Mouse (Mus musculus): ENCODE measurements around the gene Nop53. TPM values are rescaled to one million over a fixed set of nuclear protein-coding genes. Genes with fewer than 3 reads are reported as not detected.

Nop53 gene
- total RNA-seq, 2 experiments from 2014 or later, result 86.8 to 101 TPM

DNA sequence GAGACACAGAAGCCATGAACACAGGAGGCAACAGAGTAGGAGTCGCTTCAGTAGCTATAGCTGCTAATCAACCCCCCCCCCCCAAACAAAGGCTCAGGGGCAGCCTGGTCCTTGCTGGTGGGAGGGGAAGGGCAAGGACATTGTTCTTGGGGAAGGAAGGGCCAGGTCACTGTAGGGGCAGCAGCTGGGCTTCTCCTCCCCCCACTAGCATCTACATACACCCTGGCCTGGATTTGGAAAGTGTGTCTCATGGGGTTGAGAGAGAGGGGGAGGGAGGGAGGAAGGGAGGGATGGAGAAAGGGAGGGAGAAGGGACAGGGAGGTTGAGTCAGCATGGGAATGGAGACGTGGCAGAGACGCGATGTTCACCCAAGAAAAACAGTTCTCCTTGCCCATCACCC is 14.8 kb upstream of the Nop53 start:
- no peak for DNase-seq

DNA sequence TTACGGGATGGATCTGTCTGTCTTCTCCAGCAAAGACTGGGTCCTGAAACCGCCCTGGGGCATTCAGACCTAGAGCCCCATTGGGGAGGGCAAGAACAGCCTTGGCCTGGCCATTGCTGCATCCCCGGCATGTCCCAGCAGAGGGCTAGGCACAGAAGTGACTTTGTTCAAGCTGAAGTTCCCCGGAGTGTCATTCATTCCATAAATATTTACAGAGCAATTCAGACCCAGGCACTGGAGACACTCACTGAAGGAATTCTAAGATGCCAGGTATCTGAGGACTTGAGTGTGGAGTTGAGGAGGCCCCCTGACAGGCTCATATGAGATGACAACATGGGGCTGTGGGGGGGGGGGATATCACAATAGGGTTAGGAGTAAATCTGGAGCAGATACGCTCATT is 10.3 kb upstream of the Nop53 start:
- no peak for DNase-seq

DNA sequence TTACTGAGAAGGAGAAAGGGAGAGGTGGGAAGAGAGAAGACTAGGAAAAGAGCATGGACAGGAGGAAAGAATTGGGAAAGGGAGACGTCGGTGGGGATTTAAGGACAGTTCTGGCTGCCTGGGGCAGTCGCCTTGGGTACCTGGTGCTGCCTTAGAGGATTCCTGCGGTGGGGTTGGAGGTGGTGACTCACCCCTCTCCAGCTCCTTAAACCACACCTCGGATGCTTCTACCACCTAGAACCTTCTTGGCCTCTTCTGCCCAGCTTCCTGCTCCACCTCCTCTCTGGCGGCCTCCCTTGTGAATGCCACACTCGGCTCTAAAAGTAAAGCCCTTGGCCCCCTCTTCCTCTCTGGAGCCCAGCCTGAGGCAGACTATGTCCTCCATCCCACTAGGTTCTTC is 9.6 kb upstream of the Nop53 start:
- DNase-seq, result no peak

DNA sequence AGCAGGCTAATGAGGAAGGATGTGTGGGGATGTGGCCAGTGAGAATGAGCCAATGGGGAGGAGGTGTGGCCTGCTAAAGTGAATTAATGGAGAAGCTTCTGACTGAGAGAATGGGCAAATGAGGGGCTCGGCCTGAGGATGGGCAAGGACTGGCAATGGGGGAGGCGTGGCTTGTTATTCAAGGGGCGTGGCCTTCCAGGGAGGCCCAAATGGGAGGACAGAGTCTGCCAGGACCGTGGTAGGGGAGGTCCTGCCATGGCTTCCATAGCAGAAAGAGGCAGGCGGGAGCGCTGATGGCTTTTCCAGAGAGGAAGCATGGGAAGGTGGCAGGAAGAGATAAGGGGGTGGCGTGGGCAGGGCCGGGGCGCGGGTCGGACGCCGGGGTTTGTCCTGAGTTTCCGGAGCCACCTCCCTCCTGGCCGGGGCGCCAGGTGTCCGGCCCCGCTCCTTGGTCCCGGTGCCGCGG is 9.1 kb upstream of the Nop53 start:
- peak; percentile 75 for DNase-seq

DNA sequence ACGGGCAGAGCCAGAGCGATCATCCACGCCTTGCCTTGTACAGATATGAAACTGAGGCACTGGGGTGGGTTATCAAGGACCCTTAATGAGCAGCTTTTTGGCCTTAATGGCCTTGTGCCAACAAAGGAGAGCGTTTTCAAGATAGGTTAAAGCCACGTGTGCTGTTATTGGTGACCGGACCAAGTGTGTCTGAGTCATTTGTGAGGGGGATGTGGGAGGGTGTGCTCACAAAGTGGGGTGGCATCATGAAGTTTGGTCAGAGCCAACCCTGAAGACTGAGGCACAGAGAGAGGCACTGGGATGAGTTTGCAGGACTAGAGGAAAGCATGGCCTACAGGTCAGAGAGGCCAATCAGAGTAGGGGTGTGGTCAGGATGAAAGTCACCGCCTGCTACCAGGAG is 8.6 kb upstream of the Nop53 start:
- DNase-seq, result no peak

DNA sequence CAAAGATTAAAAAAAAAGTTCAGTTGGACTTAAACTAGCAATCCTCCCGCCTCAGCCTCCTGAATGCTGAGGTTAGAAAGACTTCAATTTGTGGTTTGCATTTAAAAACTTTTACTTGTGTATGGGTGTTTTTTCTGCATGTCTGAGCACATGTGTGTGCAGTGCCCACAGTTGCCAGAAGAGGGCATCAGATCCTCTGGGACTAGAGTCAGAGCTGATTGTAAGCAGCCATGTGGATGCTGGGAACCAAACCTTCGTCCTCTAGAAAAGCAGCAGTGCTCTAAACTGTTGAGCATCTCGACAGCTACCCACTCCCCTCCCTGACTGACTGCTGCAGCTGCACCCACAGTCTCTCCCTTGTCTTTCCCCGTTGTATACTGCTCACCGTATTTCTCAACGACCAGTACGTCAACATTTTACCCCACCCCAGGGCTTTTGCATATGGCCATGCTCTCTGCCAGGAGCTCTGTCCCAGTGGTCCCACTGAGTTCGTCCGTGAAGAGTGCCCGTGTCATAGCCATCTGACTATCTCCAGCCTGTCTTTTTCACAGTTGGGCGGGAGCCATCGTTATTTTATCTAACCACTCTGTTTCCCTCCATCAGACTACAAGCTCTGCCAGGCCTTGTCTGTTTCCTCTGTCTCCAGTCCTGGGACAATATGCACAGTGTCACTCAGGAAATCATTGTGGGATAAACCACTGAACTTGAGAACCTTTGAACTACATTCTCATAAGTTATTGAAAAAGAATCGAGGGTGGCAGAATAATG is 7.6 kb upstream of the Nop53 start:
- DNase-seq, result no peak

DNA sequence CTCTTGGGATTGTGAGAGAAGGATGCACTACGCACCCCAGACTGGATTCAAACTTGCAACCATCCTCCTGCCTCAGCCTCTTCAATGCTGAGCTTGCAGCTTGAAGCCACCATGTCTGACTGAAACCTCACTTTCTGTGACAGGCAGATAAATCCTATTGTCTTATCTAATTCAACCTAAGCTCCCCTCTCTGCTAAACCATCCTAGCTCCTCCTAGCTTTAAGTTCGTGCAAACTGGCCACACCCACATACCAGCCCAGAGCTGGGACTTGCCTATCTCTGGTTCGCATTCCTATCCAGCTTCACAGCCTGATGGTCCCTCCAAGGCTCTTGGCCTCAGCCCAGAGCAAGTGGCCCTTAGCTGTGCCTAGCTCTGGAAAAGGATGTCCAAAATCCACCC is 6.5 kb upstream of the Nop53 start:
- DNase-seq, result no peak

DNA sequence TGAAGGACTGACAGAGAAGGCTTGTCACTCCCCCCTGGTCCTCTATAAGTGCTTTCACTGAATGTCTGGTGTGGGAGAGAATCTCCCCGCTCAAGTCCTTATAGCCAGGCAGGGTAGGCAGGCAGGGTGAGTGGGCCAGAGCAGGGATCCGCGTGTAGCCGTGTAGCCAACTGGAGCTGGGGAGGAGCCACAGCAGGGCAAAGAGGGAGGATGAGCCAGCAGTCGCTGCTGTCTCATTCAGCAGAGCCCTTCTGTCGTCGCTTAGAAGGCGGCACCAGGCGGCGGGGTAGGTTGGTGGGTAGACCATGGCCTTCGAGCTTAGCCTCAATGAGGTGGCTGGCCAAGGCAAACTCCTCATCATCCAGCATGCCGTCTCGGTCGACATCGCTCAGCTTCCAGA is 4.1 kb upstream of the Nop53 start:
- DNase-seq, result no peak

DNA sequence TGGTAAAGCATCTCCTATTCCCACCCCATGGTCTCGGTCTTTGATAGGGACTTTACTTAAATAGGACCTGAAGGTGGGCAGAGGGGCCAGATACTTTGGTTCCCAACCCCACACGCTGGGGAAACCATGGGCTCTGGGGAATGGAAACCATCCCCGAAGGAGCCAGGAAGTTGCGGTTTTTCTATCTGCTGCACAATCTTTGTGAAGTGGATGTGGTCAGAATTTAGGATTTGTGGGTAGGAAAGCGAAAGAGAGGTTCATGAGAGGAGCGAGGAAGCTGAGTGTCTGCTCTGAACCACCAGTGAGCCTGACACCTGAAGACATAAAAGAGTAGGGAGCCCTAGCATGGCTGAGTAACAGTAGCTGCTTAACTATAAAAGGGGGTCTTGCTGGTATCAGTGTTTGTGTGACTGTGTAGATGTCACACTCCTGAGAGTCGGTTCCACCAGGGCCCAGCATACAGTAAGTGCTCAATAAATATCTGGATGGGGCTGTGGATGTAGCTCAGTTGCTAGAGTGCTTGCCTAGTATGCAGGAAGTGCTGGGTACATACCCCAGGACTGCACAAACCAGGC is 3.4 kb upstream of the Nop53 start:
- no peak for DNase-seq

DNA sequence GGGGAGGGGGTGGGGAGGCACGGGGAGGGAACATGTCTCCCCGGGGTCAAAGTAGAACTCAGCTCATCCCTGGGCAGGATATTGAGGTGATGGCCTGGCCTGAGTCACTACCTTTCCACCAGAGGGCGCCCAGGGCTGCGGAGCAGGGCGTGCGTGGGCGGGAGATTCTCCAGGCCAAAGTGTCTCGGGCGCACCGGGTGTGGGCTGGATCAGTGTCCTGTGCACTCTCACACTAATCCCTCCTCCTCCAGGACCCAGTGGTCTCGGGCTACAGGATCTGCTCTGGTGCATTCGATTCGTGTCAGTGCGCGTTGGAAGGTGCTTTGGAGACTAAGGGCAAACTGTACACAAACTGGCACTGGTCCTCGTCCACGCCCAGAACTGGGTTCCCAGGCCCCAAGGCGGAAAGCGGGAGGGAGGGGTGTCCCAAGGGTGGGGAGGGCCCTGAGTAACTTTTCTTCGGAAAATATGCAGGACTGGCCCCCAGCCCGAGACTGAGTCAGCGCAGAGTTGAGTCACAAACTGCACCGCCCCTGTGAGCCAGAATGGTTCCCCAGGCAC is 2.6 kb upstream of the Nop53 start:
- DNase-seq, result peak; percentile 93

DNA sequence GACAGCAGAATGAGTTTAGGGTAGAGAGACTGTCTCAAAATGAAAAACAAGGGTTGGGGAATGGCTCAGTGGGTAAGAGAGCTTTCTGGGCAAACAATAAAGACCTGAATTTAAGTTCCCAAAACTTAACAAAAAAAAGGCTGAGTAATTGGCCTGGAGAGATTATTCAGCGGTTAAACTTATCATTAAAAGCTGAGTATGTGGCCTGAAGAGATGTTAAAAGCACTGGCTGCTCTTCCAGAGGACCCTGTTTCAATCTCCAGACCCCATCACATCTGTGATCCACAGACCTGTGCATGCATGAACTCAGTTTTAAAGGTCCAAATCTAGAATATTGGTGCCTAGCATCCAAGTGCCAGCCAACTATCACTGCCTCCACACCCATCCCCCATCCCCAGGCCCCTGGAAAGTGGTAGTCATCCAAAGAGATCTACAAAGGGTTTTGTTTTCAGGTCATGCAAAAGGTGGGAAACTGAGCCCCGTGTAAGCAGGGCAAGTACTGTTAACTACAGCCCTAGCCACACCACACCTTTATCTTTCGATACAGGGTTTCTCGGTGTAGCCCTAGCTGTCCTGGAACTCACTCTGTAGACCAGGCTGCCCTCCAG is 1.9 kb upstream of the Nop53 start:
- DNase-seq, result no peak

DNA sequence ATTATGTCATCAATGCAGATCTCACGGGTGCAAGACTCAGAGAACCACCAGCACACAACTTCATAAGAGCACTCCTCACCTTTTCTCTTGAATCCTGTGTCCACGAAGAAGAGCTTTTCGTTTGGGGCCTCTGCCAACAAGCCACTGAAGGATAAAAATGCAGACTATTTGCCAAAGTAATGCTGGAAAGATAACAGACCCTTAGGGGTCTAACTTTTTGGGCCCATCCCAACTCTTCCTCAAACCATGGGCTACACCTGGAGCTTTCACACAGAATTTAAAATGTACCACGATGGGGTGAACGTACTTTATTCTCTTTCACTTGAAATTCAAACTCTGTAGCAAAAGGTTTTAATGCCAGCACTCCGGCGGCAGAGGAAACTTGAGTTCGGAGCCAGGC is 663 bp downstream of the Nop53 start:
- DNase-seq, result no peak

DNA sequence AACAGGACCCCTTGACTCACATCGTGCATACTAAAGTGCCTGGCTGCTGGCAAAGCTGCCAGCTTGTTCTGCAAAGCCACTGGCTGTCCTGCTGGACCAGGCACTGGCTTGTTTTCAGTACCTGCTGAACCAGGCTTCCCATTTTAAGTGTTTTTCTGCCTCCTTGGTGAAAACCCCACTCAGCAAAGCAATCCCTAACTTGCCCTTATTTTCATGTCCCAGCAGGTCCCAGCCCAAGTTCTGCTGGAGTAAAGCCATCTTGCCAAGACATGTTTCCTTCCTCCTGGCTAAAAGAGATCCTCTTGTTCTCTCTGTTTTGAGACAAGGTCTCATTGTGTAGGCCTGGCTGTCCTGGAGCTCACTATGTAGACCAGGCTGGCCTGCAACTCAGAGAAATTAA is 1.6 kb downstream of the Nop53 start:
- DNase-seq, result no peak

DNA sequence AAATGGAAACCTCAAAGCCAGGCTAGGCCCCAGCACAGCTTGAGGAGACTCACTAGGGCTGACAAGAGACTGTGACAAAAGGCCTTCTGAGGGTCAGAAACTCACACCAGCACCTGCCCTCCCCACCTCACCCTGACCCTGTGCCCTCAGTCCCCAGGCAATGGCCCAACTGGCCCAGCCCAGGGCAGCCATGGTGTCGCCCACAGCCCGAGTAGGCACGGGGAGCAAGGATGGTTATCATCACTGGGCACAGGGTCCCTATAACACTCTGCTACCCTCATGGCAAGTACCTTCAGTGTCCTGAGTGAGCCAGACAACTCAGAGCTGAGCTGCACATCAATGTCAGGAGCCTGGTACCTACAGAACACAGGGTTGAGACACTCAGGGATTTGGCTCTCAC is 7.3 kb downstream of the Nop53 start:
- no peak for DNase-seq

DNA sequence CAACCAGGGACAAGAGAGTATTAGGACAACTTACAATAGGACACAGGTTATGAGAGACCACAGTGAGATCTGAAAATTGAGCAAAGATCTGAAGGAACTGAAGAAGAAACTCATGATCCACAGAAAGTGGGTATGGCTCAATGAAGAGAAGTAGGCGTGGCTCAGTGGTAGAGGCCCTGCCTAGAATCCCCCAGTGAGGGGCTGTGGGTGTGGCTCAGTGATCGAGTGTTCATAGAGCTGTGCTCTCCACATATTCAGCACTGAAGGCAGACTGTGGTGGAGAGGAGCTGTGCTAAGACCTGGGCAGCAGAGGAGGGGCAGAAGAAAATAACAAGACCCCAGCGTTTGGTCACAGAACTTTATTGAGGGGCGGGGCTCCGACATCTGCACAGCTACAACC is 8.4 kb downstream of the Nop53 start:
- no peak for DNase-seq

DNA sequence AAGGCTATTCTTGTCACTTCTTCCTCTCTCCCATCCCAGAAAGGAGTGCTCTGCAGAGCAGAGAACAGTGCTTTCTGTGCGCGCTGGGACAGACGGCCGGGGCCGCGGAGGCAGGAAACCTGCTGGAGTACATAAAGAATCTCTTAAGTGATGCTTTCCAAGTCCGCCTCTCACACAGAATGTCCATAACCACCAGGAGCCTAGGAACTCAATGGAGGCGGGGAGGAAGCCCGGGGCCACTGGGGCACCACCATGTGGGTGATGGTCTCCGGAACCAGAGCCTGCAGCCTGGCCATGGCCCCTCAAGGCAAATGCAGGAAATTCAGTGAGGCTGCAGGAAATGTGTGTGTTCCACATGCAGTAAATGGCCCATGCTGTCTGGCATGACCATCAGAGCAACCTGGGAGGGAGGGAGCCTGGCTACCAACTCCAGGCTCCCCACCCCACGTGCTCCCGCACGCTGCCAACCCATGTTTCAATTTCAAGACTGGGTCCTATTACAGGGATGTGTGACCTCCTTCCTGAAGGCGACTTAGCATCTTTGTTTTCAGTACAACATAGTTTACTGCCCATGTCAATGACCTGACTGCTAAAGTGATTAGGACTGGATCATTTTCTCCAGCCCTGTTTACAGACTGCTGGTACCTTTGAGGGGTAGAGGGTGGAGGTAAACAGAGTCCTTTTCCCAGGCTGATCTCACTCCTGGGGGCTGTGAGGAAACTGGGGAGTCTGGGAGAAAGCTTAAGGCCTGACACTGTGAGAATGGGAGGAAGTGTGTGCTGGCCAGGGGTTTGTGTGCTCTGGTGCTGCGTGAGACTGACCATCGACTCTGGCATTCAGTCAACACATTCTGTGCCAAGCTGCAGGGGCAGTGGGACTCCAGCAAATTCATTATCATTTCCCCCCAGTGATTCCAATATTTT is 12.2 kb downstream of the Nop53 start:
- DNase-seq, result peak; percentile 62

DNA sequence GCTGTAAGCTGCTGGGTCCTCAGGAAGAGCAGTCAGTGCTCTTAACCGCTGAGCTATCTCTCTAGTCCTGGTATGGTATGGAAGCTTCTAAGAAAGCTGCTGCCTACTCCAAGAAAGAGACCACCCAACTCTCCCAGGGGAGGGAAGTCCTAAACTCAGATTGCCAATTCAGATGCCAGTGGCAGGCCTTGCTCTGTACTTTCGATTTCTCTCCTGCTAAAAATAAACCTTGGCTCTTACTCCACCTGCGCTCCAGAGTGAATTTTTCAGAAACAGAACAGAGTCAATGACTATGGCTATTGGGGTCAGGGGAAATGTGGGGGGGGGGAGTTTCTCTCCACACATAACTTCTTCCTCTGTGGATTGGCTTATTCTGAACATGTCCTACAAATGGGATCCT is 14.2 kb downstream of the Nop53 start:
- no peak for DNase-seq

DNA sequence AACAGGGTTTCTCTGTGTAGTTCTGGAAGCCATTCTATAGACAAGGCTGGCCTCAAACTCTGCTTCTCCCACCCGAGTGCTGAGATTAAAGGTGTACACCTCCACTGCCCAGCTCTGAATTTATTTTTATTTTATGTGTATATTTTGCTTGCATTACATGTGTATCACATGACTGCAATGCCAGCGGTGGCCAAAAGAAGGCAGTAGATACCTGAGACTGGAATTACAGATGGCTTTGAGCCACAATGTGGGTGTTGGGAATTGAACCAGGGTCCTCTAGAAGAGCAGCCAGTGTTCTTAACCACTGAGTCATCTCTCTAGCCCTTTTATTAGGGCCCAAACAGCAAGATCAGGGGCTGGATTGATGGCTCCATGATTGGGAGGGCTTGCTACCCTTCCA is 15.3 kb downstream of the Nop53 start:
- DNase-seq, result no peak

DNA sequence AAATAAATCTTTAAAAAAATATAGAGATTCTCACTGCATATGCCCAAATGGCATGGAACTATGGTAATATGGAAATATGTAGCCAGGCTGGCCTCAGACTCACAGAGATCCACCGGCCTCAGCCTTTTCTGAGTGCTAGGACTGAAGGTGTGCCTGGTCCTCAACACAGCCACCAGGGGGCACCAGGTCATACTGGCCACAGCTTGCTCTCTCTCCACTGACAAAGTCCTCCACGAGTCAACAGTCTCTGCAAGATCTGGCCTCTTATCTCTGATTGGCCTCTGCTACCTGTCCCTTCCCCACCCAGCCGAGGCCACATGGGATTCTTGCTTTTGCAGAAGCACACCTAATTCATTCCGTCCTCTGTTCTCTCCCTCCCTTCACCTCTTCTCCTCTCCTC is 16.0 kb downstream of the Nop53 start:
- peak; percentile 60 for DNase-seq

DNA sequence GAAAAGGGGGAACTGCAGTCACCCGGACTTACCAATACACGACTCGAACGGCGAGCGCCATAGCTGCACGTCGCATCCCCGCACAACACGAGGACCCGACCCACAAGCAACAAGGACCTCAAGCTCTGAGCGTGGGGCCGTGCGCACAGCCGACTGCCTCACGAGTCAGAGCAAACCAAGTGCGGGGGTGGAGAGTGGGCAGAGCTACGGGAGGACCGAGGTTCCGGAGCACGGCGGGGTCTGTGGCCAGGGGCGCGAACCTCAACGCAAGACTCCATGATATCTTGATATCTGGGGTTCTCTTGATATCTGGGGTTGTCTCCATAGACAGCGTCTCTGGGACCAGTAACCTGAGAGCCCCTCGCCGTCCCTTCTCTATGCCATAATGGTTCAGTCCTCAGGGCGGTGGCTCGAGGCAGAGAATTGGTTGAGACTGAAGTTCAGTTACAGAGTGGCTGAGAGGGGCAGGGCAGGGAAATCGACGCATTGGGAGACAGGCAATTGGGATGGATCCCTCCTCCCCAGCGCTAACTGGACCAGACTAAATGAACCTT is 23.6 kb downstream of the Nop53 start, which contains the start of gene Selenow:
TSS of gene Selenow (minus strand) at position 183 of the 554 bp plus-strand sequence.
- DNase-seq, result peak; percentile 90

DNA sequence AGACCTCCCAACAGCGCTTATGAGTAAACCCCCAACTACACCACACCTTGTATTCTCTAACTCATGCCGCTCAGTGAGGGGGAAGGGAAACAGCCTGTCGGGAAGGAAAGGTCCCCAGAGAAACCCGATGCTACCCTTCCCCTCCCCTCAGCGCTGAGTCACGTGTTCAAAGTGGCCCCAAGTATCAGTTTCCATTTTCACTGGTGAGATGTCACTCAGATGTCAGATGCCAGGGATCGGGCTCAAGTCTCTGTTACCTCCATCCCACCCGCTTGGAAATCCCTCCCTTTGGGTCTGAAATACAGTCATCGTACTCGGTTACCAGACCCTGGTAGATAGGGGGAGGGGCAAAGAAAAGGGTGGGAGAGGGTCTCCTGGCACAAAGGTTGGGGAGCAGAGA is 24.1 kb downstream of the Nop53 start:
- DNase-seq, result peak; percentile 72

DNA sequence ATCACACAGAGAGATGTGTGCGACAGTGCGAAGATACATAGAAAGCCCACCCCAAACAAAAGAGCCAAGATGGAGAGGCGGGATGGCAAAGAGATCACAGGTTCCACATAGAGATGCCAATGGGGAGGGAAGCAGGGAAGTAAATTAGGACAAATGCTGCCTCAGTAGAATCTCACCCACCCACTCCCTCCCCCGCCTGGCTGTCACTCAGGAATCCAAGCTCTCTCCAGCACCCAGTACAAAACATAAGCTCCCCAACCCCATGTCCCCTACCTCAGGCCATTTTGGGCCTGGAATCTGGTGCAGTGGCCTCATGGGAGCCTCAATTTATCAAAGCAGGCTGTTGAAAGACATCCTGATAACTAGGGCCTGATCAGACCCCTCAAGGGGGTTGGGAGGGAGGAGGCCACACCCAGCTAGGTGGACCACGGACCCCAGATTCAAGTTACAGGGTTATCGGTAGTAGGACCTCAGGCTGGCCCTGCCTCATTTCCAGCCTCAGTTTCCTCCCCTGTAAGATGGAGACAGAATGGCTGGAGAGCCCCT is 25.2 kb downstream of the Nop53 start:
- no peak for DNase-seq

All from gastrocnemius, postnatal 25 days (tissue).